Mouse (Mus musculus) C2C12 (cell line): Measurements from ENCODE around the gene Rph3al. TPM values are rescaled to one million over a fixed set of nuclear protein-coding genes. Genes with fewer than 3 reads are reported as not detected.
A peak's percentile ranks its signal among the peaks of the same experiment; 100 is the strongest.

ENCODE experiments used
- H3K27me3 ChIP-seq: one replicate; pipeline ENCODE4 v1.6.1; 2011; ENCODE audit not compliant: control insufficient read depth, insufficient read depth, insufficient read length
- H3K36me3 ChIP-seq: one replicate; pipeline ENCODE4 v1.6.1; 2011; ENCODE audit not compliant: control insufficient read depth, insufficient read depth
- H3K4me3 ChIP-seq: one replicate; pipeline ENCODE4 v1.5.1; 2011; ENCODE audit warnings: mild to moderate bottlenecking, control low read depth; ENCODE audit not compliant: poor library complexity, insufficient read depth, severe bottlenecking
- H3K79me2 ChIP-seq: one replicate; pipeline ENCODE4 v1.6.1; 2011; ENCODE audit not compliant: control insufficient read depth, insufficient read depth
- H3K79me3 ChIP-seq: one replicate; pipeline ENCODE4 v1.6.1; 2011; ENCODE audit warnings: low read depth, control low read depth
- H3ac ChIP-seq: one replicate; pipeline ENCODE3; 2011; ENCODE audit warnings: low read depth; ENCODE audit not compliant: control insufficient read depth, insufficient read length
- CEBPB ChIP-seq: IDR thresholded peaks from one replicate; pipeline ENCODE4 v1.6.1; 2011; ENCODE audit warnings: low read depth, mild to moderate bottlenecking, control low read depth, moderate library complexity
- CTCF ChIP-seq: IDR thresholded peaks from one replicate; pipeline ENCODE4 v1.5.1; 2011; ENCODE audit not compliant: control insufficient read depth, insufficient read depth, insufficient read length
- FOSL1 ChIP-seq: IDR thresholded peaks from one replicate; pipeline ENCODE4 v1.8.0; 2011; ENCODE audit warnings: mild to moderate bottlenecking, low read length; ENCODE audit not compliant: poor library complexity, insufficient read depth, severe bottlenecking
- MAX ChIP-seq: IDR thresholded peaks from one replicate; pipeline ENCODE4 v1.6.1; 2011; ENCODE audit warnings: mild to moderate bottlenecking, control low read depth
- MYOD1 ChIP-seq: IDR thresholded peaks from one replicate; pipeline ENCODE4 v1.6.1; 2011; ENCODE audit warnings: low read depth; ENCODE audit not compliant: control insufficient read depth, insufficient read length
- MYOG ChIP-seq: IDR thresholded peaks from one replicate; pipeline ENCODE4 v1.6.1; 2011; ENCODE audit not compliant: control insufficient read depth, insufficient read length; ENCODE audit errors: extremely low read depth
- USF1 ChIP-seq: IDR thresholded peaks from one replicate; pipeline ENCODE4 v1.6.1; 2011; ENCODE audit warnings: low read depth, mild to moderate bottlenecking, control low read depth, moderate library complexity
- polyA plus RNA-seq: library from polyadenylated mRNA; unstranded; fragments of >200 nt; fragmentation: generic; extraction: Trizol; gene quantifications from one replicate; pipeline ENCODE4 v1.2.1, GENCODE M21; 2012; ENCODE audit warnings: missing spikeins

Rph3al gene
- polyA plus RNA-seq, 1 experiment = 0.11 TPM

DNA sequence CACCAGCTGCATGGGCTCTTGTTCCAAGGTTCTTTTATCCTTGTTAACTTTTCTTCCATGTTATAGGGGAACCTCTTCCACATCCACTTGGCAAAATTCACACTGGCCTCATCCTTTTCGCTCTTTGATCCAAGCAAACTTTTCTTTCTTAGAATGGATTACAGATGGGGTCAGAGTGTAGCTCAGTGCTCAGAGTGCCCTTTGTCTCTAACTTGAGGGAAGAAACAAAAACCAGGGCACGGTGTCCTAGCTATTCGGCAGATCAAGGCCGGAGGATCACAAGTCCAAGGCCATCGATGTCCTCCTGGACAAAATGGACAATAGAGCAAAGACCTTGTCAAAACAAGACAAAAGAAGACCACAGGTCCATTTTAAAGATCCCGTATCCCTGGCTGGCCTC is 30.5 kb upstream of the Rph3al start:
- H3K79me3 ChIP-seq = no peaks in the 10 kb centered on the region
- H3K4me3 ChIP-seq = no peak overlapping the region
- H3K36me3 ChIP-seq = no peaks in the 10 kb centered on the region
- no peak overlapping the region for H3ac ChIP-seq
- H3K27me3 ChIP-seq = peaks cover 25% of the 10 kb centered on the region
- no peaks in the 10 kb centered on the region for H3K79me2 ChIP-seq
- TF ChIP-seq MAX (no peak), USF1 (no peak), MYOG (no peak), MYOD1 (no peak), FOSL1 (no peak), CTCF (no peak), CEBPB (no peak)

GRCm38 (mm10) chr11:75966401-75967372 is 28.5 kb upstream of the Rph3al start:
- H3ac ChIP-seq = peak overlapping the region; percentile 42
- H3K4me3 ChIP-seq = peak overlapping the region; percentile 16
- H3K79me3 ChIP-seq = no peaks in the 10 kb centered on the region
- TF ChIP-seq CTCF (peak; percentile 77), MYOD1 (no peak)
- peaks cover 28% of the 10 kb centered on the region for H3K27me3 ChIP-seq
- H3K36me3 ChIP-seq = no peaks in the 10 kb centered on the region
- H3K79me2 ChIP-seq = no peaks in the 10 kb centered on the region

- Histone ChIP-seq H3K79me3 (no peaks in the 10 kb centered on the region), H3K27me3 (peaks cover 29% of the 10 kb centered on the region), H3K36me3 (no peaks in the 10 kb centered on the region), H3ac (peak overlapping the region; percentile 42), H3K79me2 (no peaks in the 10 kb centered on the region), H3K4me3 (no peak overlapping the region)
- TF ChIP-seq MYOD1 (peak; percentile 57), MYOG (no peak), FOSL1 (no peak), CTCF (no peak), USF1 (no peak)
These were observed 27.6 kb upstream of the Rph3al start for GRCm38 (mm10) chr11:75965674-75966400.

- H3K79me2 ChIP-seq = no peaks in the 10 kb centered on the region
- no peak overlapping the region for H3ac ChIP-seq
- TF ChIP-seq FOSL1 (no peak), MYOD1 (no peak), CTCF (no peak), USF1 (no peak), CEBPB (no peak), MAX (no peak), MYOG (no peak)
- H3K36me3 ChIP-seq = no peaks in the 10 kb centered on the region
- no peak overlapping the region for H3K4me3 ChIP-seq
- H3K27me3 ChIP-seq = peaks cover 21% of the 10 kb centered on the region
- H3K79me3 ChIP-seq = no peaks in the 10 kb centered on the region
These were observed 26.2 kb upstream of the Rph3al start for GRCm38 (mm10) chr11:75964476-75964730.

DNA sequence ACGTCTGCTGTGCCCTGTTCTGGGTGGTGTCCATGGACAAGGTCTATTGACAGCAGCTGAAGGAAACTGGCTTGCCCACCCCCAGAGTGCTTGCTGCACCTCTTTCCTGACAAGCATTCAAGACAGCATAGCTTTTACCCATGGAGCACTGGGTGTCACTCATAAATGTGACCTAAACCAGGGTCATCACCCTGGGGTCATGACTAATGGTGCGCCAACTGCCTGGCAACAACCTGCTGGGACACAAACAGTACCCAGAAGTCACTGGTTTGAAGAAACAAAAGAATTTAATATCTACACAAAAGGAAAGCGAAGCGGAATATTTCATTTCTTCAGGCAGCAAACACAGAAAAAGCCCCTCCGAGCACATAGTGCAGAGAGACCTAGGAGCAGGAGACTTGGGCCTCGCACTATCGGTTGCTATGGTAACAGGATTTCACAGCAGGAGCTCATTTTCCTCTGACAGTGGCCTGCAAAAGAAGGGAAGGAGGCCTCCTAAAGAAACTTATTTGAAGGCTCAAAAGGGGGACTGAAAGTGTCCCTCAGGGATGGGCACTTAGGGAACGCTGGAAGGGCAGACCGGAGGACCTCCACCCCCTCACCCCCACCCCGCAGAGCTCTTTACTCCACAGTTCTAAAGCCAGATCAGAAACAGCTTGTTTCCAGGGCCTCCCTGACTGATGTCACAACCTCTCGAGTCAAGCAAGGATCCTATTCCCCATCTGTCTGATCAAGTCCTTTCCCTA is 25.7 kb upstream of the Rph3al start:
- no peak overlapping the region for H3K4me3 ChIP-seq
- no peaks in the 10 kb centered on the region for H3K36me3 ChIP-seq
- TF ChIP-seq MYOD1 (no peak), MAX (no peak), CEBPB (no peak), MYOG (no peak), USF1 (no peak), FOSL1 (no peak), CTCF (no peak)
- no peaks in the 10 kb centered on the region for H3K79me3 ChIP-seq
- H3ac ChIP-seq = no peak overlapping the region
- H3K27me3 ChIP-seq = peaks cover 18% of the 10 kb centered on the region
- H3K79me2 ChIP-seq = no peaks in the 10 kb centered on the region
